Mouse (Mus musculus) midbrain, embryonic 16.5 days (tissue): ENCODE measurements around the gene Serpine1. TPM values are rescaled to one million over a fixed set of nuclear protein-coding genes. Genes with fewer than 3 reads are reported as not detected.
A peak's percentile ranks its signal among the peaks of the same experiment; 100 is the strongest.

Experiments used
- ATAC-seq: fragments of 200-750 bp; cut with Nextera tagmentation; 2 replicates; pipeline ENCODE4 v1.8.0; 2017; ENCODE audit warnings: moderate TSS enrichment
- H3K27ac ChIP-seq: fragments of 300-500 bp; sonication (generic); 2 replicates; pipeline ENCODE4 v1.5.1; 2014; ENCODE audit warnings: mild to moderate bottlenecking, low read length, mixed read lengths
- H3K27me3 ChIP-seq: fragments of 300-500 bp; sonication (generic); 2 replicates; pipeline ENCODE4 v1.6.1; 2014; ENCODE audit warnings: low read depth, low read length, mixed read lengths; ENCODE audit not compliant: control insufficient read depth, insufficient read depth
- H3K36me3 ChIP-seq: fragments of 300-500 bp; sonication (generic); 2 replicates; pipeline ENCODE4 v1.6.1; 2014; ENCODE audit warnings: mild to moderate bottlenecking, low read length, moderate library complexity, mixed read lengths; ENCODE audit not compliant: control insufficient read depth, insufficient read depth
- H3K4me1 ChIP-seq: fragments of 300-500 bp; sonication (generic); 2 replicates; pipeline ENCODE4 v1.6.1; 2014; ENCODE audit warnings: mild to moderate bottlenecking, low read length, mixed read lengths; ENCODE audit not compliant: control insufficient read depth, insufficient read depth
- H3K4me2 ChIP-seq: fragments of 300-500 bp; sonication (generic); 2 replicates; pipeline ENCODE4 v1.6.1; 2014; ENCODE audit warnings: mild to moderate bottlenecking, low read length, mixed read lengths
- H3K4me3 ChIP-seq: fragments of 300-500 bp; sonication (generic); 2 replicates; pipeline ENCODE4 v1.5.1; 2014; ENCODE audit warnings: low read depth, mild to moderate bottlenecking, low read length, moderate library complexity, mixed read lengths
- H3K9ac ChIP-seq: fragments of 300-500 bp; sonication (generic); 2 replicates; pipeline ENCODE4 v1.6.1; 2014; ENCODE audit warnings: low read depth, low read length, mixed read lengths
- H3K9me3 ChIP-seq: fragments of 300-500 bp; sonication (generic); replicated peaks from 2 replicates; pipeline ENCODE4 v1.6.1; 2014; ENCODE audit warnings: mild to moderate bottlenecking, low read length, mixed read lengths; ENCODE audit not compliant: control insufficient read depth, poor library complexity, severe bottlenecking
- WGBS: fragments of 180-500 bp; shearing (Covaris S2); extraction: QIAGEN DNeasy Blood & Tissue Kit; methylation state at CpG from one replicate; pipeline ENCODE4 v1.1.7; 2014; 5-methylcytosine and 5-hydroxymethylcytosine counted together
- polyA plus RNA-seq: library from polyadenylated mRNA; unstranded; fragments of >200 nt; fragmentation: Nextera tagmentation; extraction: Ambion mirVana; gene quantifications from 2 replicates; pipeline ENCODE4 v1.2.1, GENCODE M21; 2015

Gene Serpine1
- polyA plus RNA-seq, 1 experiment from 2014 or later, result 0.41 TPM

DNA sequence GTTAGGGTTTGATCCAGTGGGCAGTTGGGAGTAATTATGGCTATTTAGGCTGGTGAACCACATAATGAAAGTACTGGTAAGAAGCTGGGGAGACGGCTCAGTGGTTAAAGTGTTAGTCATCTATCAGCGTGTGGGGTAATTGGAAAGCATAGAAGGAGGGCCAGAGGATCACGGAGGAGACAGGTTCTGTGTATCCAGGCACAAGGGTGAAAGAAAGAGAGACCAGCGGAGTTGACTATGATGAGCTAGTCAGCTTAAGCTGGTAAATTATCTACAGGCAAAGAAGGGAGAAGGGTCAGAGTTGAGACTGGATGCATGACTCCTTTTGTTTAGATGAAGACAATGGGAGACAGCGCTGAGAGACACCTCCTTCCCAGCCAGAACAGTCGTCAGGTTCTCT lies 20.9 kb downstream of the Serpine1 start:
- peaks cover 8% of the 10 kb centered on the region for H3K4me1 ChIP-seq
- no peaks in the 10 kb centered on the region for H3K27me3 ChIP-seq
- H3K27ac ChIP-seq, result no peak overlapping the region
- WGBS, result 61% methylated on average over 6 of the region's 6 CpGs
- no peaks in the 10 kb centered on the region for H3K36me3 ChIP-seq
- H3K4me2 ChIP-seq, result no peak overlapping the region
- H3K9me3 ChIP-seq, result no peaks in the 10 kb centered on the region
- H3K4me3 ChIP-seq, result no peak overlapping the region
- no peak for ATAC-seq
- no peak overlapping the region for H3K9ac ChIP-seq

DNA sequence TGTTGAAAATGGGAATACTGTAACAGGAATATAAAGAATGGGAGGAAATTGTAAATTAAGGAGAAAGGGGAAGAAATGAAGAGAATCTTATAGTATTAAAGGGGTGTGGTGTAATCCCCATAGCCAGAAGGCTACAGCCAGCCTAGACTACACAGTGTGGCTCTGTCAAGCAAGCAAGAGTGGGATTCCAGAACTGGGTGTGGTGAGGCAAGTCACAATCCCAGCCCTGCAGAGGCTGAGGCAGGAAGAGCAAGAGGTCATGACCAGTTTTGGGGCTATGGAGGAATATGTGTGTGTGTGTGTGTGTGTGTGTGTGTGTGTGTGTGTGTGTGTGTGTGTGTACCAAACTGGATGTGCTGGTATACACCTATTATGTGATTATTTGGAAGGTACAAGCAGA lies 25.1 kb downstream of the Serpine1 start:
- H3K4me3 ChIP-seq, result no peak overlapping the region
- no peaks in the 10 kb centered on the region for H3K9me3 ChIP-seq
- no peak overlapping the region for H3K9ac ChIP-seq
- peaks cover 1% of the 10 kb centered on the region for H3K36me3 ChIP-seq
- H3K4me1 ChIP-seq, result peaks cover 15% of the 10 kb centered on the region
- peak overlapping the region; percentile 88 for H3K27ac ChIP-seq
- no peak for ATAC-seq
- no peak overlapping the region for H3K4me2 ChIP-seq
- H3K27me3 ChIP-seq, result no peaks in the 10 kb centered on the region

GRCm38 (mm10) chr5:137046324-137046718 lies 25.7 kb downstream of the Serpine1 start:
- WGBS, result 21% methylated on average over 5 of the region's 5 CpGs
- H3K36me3 ChIP-seq, result peaks cover 7% of the 10 kb centered on the region

GRCm38 (mm10) chr5:137045402-137046323 lies 26.4 kb downstream of the Serpine1 start, which contains the start of gene Ap1s1:
TSS of gene Ap1s1 (minus strand) at chr5:137046135.
- ATAC-seq, result peak; percentile 92
- under 1% methylated on average over 48 of the region's 48 CpGs for WGBS
- peaks cover 15% of the 10 kb centered on the region for H3K4me1 ChIP-seq

More at GRCm38 (mm10) chr5:137046324-137046718, 25.7 kb downstream of the Serpine1 start:
- H3K4me1 ChIP-seq, result peaks cover 15% of the 10 kb centered on the region
- H3K4me3 ChIP-seq, result peak overlapping the region; percentile 59
- H3K27me3 ChIP-seq, result no peaks in the 10 kb centered on the region
- peak overlapping the region; percentile 88 for H3K27ac ChIP-seq
- H3K9me3 ChIP-seq, result no peaks in the 10 kb centered on the region
- H3K4me2 ChIP-seq, result peak overlapping the region; percentile 82
- no peak overlapping the region; the same call in 1 of the 2 replicates for H3K9ac ChIP-seq
- ATAC-seq, result peak; percentile 51

GRCm38 (mm10) chr5:137043997-137044396 lies 28.1 kb downstream of the Serpine1 start:
- Histone ChIP-seq H3K27me3 (no peaks in the 10 kb centered on the region), H3K4me1 (peaks cover 15% of the 10 kb centered on the region), H3K27ac (no peak overlapping the region), H3K9me3 (no peaks in the 10 kb centered on the region), H3K4me2 (no peak overlapping the region), H3K9ac (no peak overlapping the region), H3K4me3 (no peak overlapping the region), H3K36me3 (peaks cover 10% of the 10 kb centered on the region)
- no peak for ATAC-seq
- WGBS, result 97% methylated on average over 7 of the region's 7 CpGs

More at GRCm38 (mm10) chr5:137045402-137046323, 26.4 kb downstream of the Serpine1 start, which contains the start of gene Ap1s1:
- Histone ChIP-seq H3K4me2 (peak within 1 kb of the TSS; percentile 82), H3K27ac (peak within 1 kb of the TSS; percentile 88), H3K27me3 (no peaks in the 10 kb centered on the region), H3K4me3 (peak within 1 kb of the TSS; percentile 59), H3K9me3 (no peaks in the 10 kb centered on the region), H3K36me3 (peaks cover 8% of the 10 kb centered on the region), H3K9ac (peak within 1 kb of the TSS; percentile 93)

- Histone ChIP-seq H3K36me3 (peaks cover 18% of the 10 kb centered on the region), H3K4me1 (peaks cover 10% of the 10 kb centered on the region), H3K4me2 (no peak overlapping the region), H3K27me3 (no peaks in the 10 kb centered on the region), H3K9ac (no peak overlapping the region), H3K27ac (no peak overlapping the region), H3K4me3 (no peak overlapping the region), H3K9me3 (no peaks in the 10 kb centered on the region)
- 88% methylated on average over 10 of the region's 10 CpGs for WGBS
- no peak for ATAC-seq
Measured at GRCm38 (mm10) chr5:137041442-137041841, 30.6 kb downstream of the Serpine1 start.

DNA sequence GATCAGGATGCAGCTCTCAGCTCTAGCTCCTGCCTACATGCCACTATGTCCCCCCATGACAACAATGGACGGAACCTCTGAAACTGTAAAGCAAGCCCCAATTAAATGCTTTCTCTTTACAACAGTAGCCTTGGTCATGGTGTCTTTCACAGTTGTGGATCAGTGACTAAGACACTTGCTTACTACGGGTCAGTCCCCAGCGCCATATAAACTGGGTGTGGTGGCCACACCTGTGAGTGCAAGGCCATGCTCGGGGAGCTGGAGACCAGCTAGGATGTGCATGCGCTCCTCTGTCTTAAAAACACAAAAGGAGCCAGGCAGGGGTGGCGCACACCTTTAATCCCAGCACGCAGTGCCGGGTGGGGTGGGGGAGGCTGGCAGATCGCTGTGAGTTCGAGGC lies 32.6 kb downstream of the Serpine1 start:
- 96% methylated on average over 10 of the region's 10 CpGs for WGBS
- peaks cover 22% of the 10 kb centered on the region for H3K36me3 ChIP-seq

DNA sequence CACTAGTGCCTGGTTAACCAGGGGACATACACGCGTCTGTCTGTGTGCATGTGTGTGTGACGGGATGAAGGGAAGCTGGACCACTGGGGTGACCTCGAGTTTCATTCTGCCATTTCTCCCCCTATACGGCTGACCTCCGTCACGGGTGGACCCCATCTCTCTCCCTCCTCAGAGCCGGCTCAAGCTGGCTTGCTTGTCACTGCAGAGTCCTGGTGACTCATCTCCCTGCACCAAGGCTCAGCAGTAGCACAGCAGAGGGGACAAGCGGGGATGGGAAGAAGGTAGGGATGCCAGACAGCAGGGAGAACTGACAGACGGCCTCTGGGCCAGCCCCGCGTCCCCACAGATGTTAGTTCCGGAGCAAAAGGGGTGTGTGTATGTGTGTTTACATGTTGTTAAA lies 35.9 kb downstream of the Serpine1 start:
- no peak overlapping the region for H3K4me2 ChIP-seq
- no peaks in the 10 kb centered on the region for H3K9me3 ChIP-seq
- H3K27ac ChIP-seq, result no peak overlapping the region
- H3K36me3 ChIP-seq, result peaks cover 14% of the 10 kb centered on the region; the same call in 1 of the 2 replicates
- H3K9ac ChIP-seq, result no peak overlapping the region
- no peak overlapping the region for H3K4me3 ChIP-seq
- H3K27me3 ChIP-seq, result no peaks in the 10 kb centered on the region
- peaks cover 8% of the 10 kb centered on the region; the same call in 1 of the 2 replicates for H3K4me1 ChIP-seq
- no peak for ATAC-seq
- 87% methylated on average over 13 of the region's 13 CpGs for WGBS

More for the DNA sequence above, 32.6 kb downstream of the Serpine1 start:
- H3K4me2 ChIP-seq, result no peak overlapping the region
- H3K9me3 ChIP-seq, result no peaks in the 10 kb centered on the region
- no peak overlapping the region for H3K9ac ChIP-seq
- no peak overlapping the region for H3K4me3 ChIP-seq
- no peak for ATAC-seq
- H3K4me1 ChIP-seq, result no peaks in the 10 kb centered on the region
- H3K27ac ChIP-seq, result no peak overlapping the region
- H3K27me3 ChIP-seq, result no peaks in the 10 kb centered on the region

DNA sequence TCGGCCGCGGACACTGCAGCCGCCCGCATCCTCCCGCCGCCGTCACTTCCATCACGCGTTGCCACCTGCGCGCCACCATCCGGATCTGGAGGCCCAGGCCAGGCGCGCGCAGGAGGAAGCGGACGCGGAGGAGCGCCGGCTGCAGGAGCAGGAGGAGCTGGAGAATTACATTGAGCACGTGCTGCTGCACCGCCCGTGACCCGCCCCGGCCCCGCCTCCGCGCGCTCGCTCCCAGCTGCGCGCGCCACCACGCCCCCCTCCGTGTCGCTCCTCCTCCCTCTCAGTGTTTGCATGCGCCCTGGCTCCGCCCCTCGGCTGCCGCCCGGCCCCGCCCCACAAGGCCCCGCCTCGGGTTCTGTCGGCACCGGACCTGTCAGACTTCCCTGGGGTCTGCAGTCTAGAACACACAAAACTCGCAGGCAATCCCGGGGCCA lies 39.4 kb downstream of the Serpine1 start:
- peak overlapping the region; percentile 48 for H3K27ac ChIP-seq
- H3K9ac ChIP-seq, result peak overlapping the region; percentile 76
- ATAC-seq, result peak; percentile 37
- peak overlapping the region; percentile 59 for H3K4me3 ChIP-seq
- H3K4me1 ChIP-seq, result peaks cover 24% of the 10 kb centered on the region
- no peaks in the 10 kb centered on the region for H3K9me3 ChIP-seq
- H3K36me3 ChIP-seq, result peaks cover 9% of the 10 kb centered on the region; the same call in 1 of the 2 replicates
- 1% methylated on average over 46 of the region's 49 CpGs for WGBS
- peak overlapping the region; percentile 99 for H3K4me2 ChIP-seq
- H3K27me3 ChIP-seq, result peaks cover 10% of the 10 kb centered on the region; the same call in 1 of the 2 replicates
